Mouse (Mus musculus) cerebellum, adult 2 months (tissue): ENCODE measurements at regions not wholly inside any gene's neighbourhood (a gene's known extent, or its start where the extent isn't known, plus 50 kb on each side); places are given as distances from the start of the nearest gene placed in this dataset.

Source experiments
- CTCF ChIP-seq: fragments of 200-500 bp; IDR thresholded peaks from 2 replicates; pipeline ENCODE4 v1.5.1; 2011; ENCODE audit warnings: low read depth, mild to moderate bottlenecking, control low read depth, low read length, moderate library complexity, borderline replicate concordance; ENCODE audit not compliant: insufficient read depth
- POLR2A ChIP-seq: fragments of 200-500 bp; IDR thresholded peaks from 2 replicates; pipeline ENCODE4 v1.6.1; 2011; ENCODE audit warnings: low read length, control low read depth, borderline replicate concordance; ENCODE audit not compliant: insufficient read depth

- TF ChIP-seq CTCF (no peak), POLR2A (no peak)
Observed at GRCm38 (mm10) chr17:9931526-9931925, 262.0 kb upstream of the Pabpc6 start.
